Mouse (Mus musculus): Measurements from ENCODE around the gene Sept5.

DNA sequence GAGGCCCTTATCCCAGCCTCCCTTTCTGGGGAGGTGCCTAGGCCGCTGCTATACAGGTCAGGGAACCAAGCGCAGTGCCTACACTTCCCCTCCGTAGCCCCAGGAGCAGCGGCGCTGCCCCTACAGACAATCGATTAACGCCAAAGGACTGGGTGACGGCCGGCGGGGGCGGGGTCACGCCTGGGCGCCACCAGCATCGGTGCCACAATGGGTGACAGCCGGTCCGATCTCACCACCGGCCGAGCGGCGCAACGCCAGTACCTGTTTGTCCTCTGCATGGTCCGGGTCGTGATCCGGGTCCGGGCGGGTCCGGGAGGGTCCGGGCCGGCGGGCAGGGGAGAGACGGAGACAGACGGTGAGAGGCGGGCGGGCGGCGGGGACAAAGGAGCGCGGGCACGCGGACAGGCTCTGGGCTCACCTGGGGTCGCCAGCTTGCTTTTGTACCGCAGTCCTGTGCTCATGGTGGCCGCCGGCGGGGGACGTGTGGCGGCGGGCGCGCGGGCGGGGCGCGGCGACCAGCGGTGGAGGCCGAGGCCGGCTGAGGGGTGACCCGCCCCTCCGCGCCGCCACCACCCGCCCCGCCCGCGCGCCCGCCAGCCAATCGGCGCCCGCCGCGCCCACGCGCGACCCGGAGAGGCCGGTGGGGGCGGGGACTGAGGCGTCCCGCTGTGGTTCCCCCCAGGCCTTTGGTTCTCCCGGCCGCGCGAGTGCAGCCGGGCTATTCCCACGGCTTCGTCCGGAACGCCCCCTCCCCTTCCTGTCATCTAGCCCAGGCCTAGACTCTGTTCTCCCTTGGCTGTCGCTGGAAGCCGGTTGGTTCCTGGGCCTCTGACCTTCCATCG is at the start of gene Sept5:
- TF ChIP-seq CTCF (conservative IDR thresholded peaks at IDR 0.05; ENCODE audit: low read length) (no peak), POU5F1 (IDR thresholded peaks at IDR 0.05; ENCODE audit: borderline replicate concordance, low read length) (no peak), NANOG (IDR thresholded peaks at IDR 0.05; ENCODE audit: borderline replicate concordance, low read length) (no peak)
